In the genomic region with DNA sequence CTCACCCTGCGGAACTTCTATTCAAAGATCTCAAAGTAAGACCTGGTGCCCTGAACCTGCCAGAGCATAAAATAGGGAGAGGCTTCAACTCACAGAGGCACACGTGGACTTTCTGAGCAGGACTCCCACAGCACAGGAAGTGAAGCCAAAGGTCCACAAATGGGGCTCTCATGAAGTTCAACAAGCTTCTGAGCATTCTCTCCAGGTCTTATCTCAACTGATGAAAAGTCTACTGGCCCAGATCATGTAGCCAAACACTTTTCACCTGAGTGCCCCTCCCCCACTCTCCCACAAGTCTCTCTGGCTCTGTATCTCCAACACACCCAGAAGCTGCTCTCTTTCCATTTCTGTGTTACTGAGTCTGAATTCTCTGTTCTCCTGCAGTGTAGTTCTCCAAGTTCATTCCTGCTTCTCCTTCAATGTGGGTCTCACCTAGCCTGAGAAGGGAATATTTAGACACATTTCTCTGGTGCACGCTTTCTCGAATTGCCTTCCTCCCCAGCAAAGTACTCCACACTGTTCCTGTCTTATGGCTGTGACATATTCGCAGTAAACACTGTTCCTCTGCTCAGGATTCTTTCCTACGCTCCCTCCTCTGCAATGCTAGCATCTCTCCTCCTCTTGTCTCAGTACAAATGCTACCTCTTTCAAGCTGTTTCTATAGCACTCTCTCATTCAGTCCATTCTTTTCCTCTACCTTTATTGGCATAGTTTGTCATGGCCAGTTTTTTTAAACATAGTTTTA, we compare ENCODE assay signal across 17 mouse cellular contexts.
"Had no signal": no experiment of that assay in that cellular context is flagged by ENCODE, and none has a peak within 500 bp of the region (broad histone marks: within the 10 kb centered on the region; RNA-seq: fewer than 3 reads in every experiment).

No protein-coding gene starts in this region.

- ATAC-seq: hindbrain, embryonic 16.5 days; inflammation-experienced regulatory T-cells, adult 6 months; intestine, postnatal 0 days; midbrain, embryonic 15.5 days had no signal

- H3K36me3 ChIP-seq: limb, embryonic 10.5 days; liver, embryonic 15.5 days; midbrain, embryonic 15.5 days; neural tube, embryonic 13.5 days; stomach, embryonic 15.5 days had no signal

- DNase-seq: kidney, adult 9 months; kidney, postnatal 4 days; right cerebral cortex, postnatal 14 days had no signal

- H3K4me2 ChIP-seq: liver, embryonic 11.5 days; liver, embryonic 15.5 days; midbrain, embryonic 11.5 days; midbrain, embryonic 15.5 days; neural tube, embryonic 13.5 days; stomach, embryonic 15.5 days had no signal

- H3K4me3 ChIP-seq: layer of hippocampus, adult 2 months; limb, embryonic 10.5 days; liver, embryonic 15.5 days; megakaryocyte, embryonic 14.5 days; midbrain, embryonic 15.5 days; neural tube, embryonic 13.5 days; stomach, embryonic 15.5 days had no signal

- H3K9me3 ChIP-seq: limb, embryonic 10.5 days; liver, embryonic 15.5 days; midbrain, embryonic 15.5 days; stomach, embryonic 15.5 days had no signal

- H3K27me3 ChIP-seq: liver, embryonic 15.5 days; megakaryocyte, embryonic 14.5 days; midbrain, embryonic 15.5 days; neural tube, embryonic 13.5 days; stomach, embryonic 15.5 days had no signal

- H3K27ac ChIP-seq: kidney, postnatal 0 days; layer of hippocampus, adult 2 months; limb, embryonic 10.5 days; liver, embryonic 15.5 days; macrophage; midbrain, embryonic 15.5 days; neural tube, embryonic 13.5 days; stomach, embryonic 15.5 days had no signal

- H3K9ac ChIP-seq: liver, embryonic 15.5 days; midbrain, embryonic 15.5 days; neural tube, embryonic 13.5 days; stomach, embryonic 15.5 days had no signal

- H3K4me1 ChIP-seq: limb, embryonic 10.5 days; liver, embryonic 15.5 days; megakaryocyte, embryonic 14.5 days; midbrain, embryonic 15.5 days; neural tube, embryonic 13.5 days; stomach, embryonic 15.5 days had no signal
